ENCODE assay signal across 11 mouse cellular contexts in genomic region chr19:8982303-8983149, GRCm38 (mm10). TPM values are rescaled to one million over a fixed set of nuclear protein-coding genes. Genes with fewer than 3 reads are reported as not detected.
A peak's percentile ranks its signal among the peaks of the same experiment; 100 is the strongest.
DNase-seq lines count a peak whose midpoint lies in the region; ATAC-seq and TF ChIP-seq lines count a peak whose summit lies in the region.
"Had no signal": no experiment of that assay in that cellular context is flagged by ENCODE, and none has a peak within 500 bp of the region (broad histone marks: within the 10 kb centered on the region; RNA-seq: fewer than 3 reads in every experiment).

No protein-coding gene starts in this region.

- no peaks in the 10 kb centered on the region for H3K9me3 ChIP-seq in limb, embryonic 11.5 days (ENCODE audit: control insufficient read depth, low read length)
- no peaks in the 10 kb centered on the region for H3K9me3 ChIP-seq in limb, embryonic 10.5 days (replicated peaks)
- no peaks in the 10 kb centered on the region for H3K9me3 ChIP-seq in intestine, postnatal 0 days (ENCODE audit: control insufficient read depth)
- H3K9me3 ChIP-seq: hindbrain, embryonic 15.5 days; limb, embryonic 13.5 days had no signal

- no peaks in the 10 kb centered on the region for H3K27me3 ChIP-seq in limb, embryonic 11.5 days (ENCODE audit: control insufficient read depth, insufficient read depth, low read length)
- H3K27me3 ChIP-seq in limb, embryonic 10.5 days (ENCODE audit: low read depth, poor library complexity, severe bottlenecking), result peaks cover 4% of the 10 kb centered on the region
- H3K27me3 ChIP-seq in intestine, postnatal 0 days (replicated peaks; ENCODE audit: control insufficient read depth, insufficient read depth, low read length), result no peaks in the 10 kb centered on the region
- H3K27me3 ChIP-seq: hindbrain, embryonic 15.5 days; limb, embryonic 13.5 days had no signal

- WGBS in limb, embryonic 11.5 days, result 51% methylated on average over 5 of the region's 5 CpGs
- 59% methylated on average over 5 of the region's 5 CpGs for WGBS in limb, embryonic 10.5 days
- 42% methylated on average over 5 of the region's 5 CpGs for WGBS in intestine, postnatal 0 days

- peaks cover 13% of the 10 kb centered on the region; the same call in 1 of the 2 replicates for H3K36me3 ChIP-seq in limb, embryonic 11.5 days (ENCODE audit: control insufficient read depth, insufficient read depth, low read length)
- peaks cover 44% of the 10 kb centered on the region for H3K36me3 ChIP-seq in limb, embryonic 10.5 days
- H3K36me3 ChIP-seq in intestine, postnatal 0 days (ENCODE audit: control insufficient read depth, insufficient read depth), result peaks cover 18% of the 10 kb centered on the region

- peaks cover 5% of the 10 kb centered on the region; the same call in 1 of the 2 replicates for H3K4me1 ChIP-seq in limb, embryonic 11.5 days (ENCODE audit: control insufficient read depth, insufficient read depth, low read length)
- H3K4me1 ChIP-seq in limb, embryonic 10.5 days, result peaks cover 19% of the 10 kb centered on the region
- H3K4me1 ChIP-seq in intestine, postnatal 0 days (replicated peaks; ENCODE audit: control insufficient read depth, insufficient read depth, low read length), result peaks cover 27% of the 10 kb centered on the region

- peak; percentile 38 for DNase-seq in adrenal gland, adult 2 months
- DNase-seq in adrenal gland, postnatal 4 days (ENCODE audit: low spot score in 2 of 2), result no peak
- no peak for DNase-seq in limb, embryonic 11.5 days (ENCODE audit: low spot score)
- no peak for DNase-seq in limb, embryonic 10.5 days (ENCODE audit: low spot score)
- DNase-seq in embryo, embryonic 10 days (ENCODE audit: low spot score), result no peak
- DNase-seq in embryo, embryonic 11 days, result no peak
- DNase-seq: thymus, postnatal 4 days had no signal

- no peak overlapping the region for H3K27ac ChIP-seq in limb, embryonic 11.5 days (replicated peaks; ENCODE audit: low read depth, low read length)
- H3K27ac ChIP-seq in limb, embryonic 10.5 days, result no peak overlapping the region
- H3K27ac ChIP-seq in intestine, postnatal 0 days (ENCODE audit: low read depth, low read length), result peak overlapping the region; percentile 89
- H3K27ac ChIP-seq: hindbrain, embryonic 15.5 days; limb, embryonic 13.5 days had no signal

- H3K4me2 ChIP-seq in limb, embryonic 11.5 days (ENCODE audit: low read depth, severe bottlenecking), result no peak overlapping the region
- H3K4me2 ChIP-seq in intestine, postnatal 0 days (replicated peaks; ENCODE audit: low read depth), result peak overlapping the region; percentile 49
- H3K4me2 ChIP-seq: hindbrain, embryonic 15.5 days; limb, embryonic 13.5 days had no signal

- H3K4me3 ChIP-seq in limb, embryonic 11.5 days (ENCODE audit: low read depth, low read length), result no peak overlapping the region
- no peak overlapping the region for H3K4me3 ChIP-seq in limb, embryonic 10.5 days
- no peak overlapping the region for H3K4me3 ChIP-seq in intestine, postnatal 0 days (ENCODE audit: low read depth, low read length)
- H3K4me3 ChIP-seq: hindbrain, embryonic 15.5 days; limb, embryonic 13.5 days had no signal

- ATAC-seq in limb, embryonic 11.5 days (ENCODE audit: insufficient number of reproducible peaks, low FRiP score, low TSS enrichment, low read depth), result no peak
- peak; percentile 85 for ATAC-seq in intestine, postnatal 0 days
- ATAC-seq in monocyte, adult 5-6 weeks (replicated peaks; ENCODE audit: insufficient number of reproducible peaks, low FRiP score, low TSS enrichment, poor library complexity, severe bottlenecking), result peak; percentile 40

- no peak for TF ChIP-seq CTCF in intestine, postnatal 0 days (IDR thresholded peaks at IDR 0.05; ENCODE audit: low read depth)

- 0 out of 2 replicates have a peak overlapping the region, but pooled peaks have one; percentile 24 for H3K9ac ChIP-seq in limb, embryonic 11.5 days (ENCODE audit: low read length)
- peak overlapping the region; percentile 34 for H3K9ac ChIP-seq in intestine, postnatal 0 days (ENCODE audit: low read depth, low read length)
- H3K9ac ChIP-seq: hindbrain, embryonic 15.5 days; limb, embryonic 13.5 days had no signal

RNA-seq across cellular contexts. Expression of gene Ahnak, which starts 6.6 kb away (rescaled TPM):
- 100 to 1,000 TPM in 1 of 2 experiments, 10 to 100 TPM in 1; 91.1 to 152 TPM for total RNA-seq in adrenal gland, adult 2 months (2021)
- polyA plus RNA-seq in adrenal gland, adult 2 months (2012; rRNA removed), result 5.4 and 7.4 TPM in 2 replicates
- total RNA-seq in adrenal gland, postnatal 4 days (2021), result 100 to 1,000 TPM; 125 to 131 TPM
- polyA plus RNA-seq in limb, embryonic 11.5 days (2014; fragmentation: Nextera tagmentation; extraction: Ambion mirVana), result 7.7 and 8.9 TPM in 2 replicates
- polyA plus RNA-seq in limb, embryonic 10.5 days (2016; fragmentation: Nextera tagmentation; extraction: Ambion mirVana), result 5.3 and 8.9 TPM in 2 replicates
- 26.2 and 30.1 TPM in 2 replicates for polyA plus RNA-seq in intestine, postnatal 0 days (2015; fragmentation: Nextera tagmentation; extraction: Ambion mirVana)
- 408 to 1,020 TPM (median 414 TPM) in 3 replicates for total RNA-seq in monocyte, adult 5-6 weeks (2017)

RNA-seq across cellular contexts. Expression of gene Eef1g, which starts 15.7 kb away (rescaled TPM):
- 100 to 1,000 TPM; 331 to 355 TPM for total RNA-seq in adrenal gland, adult 2 months (2021)
- polyA plus RNA-seq in adrenal gland, adult 2 months (2012; rRNA removed), result 63.8 and 90.8 TPM in 2 replicates
- total RNA-seq in adrenal gland, postnatal 4 days (2021), result 100 to 1,000 TPM; 505 to 508 TPM
- 567 and 588 TPM in 2 replicates for polyA plus RNA-seq in limb, embryonic 11.5 days (2014; fragmentation: Nextera tagmentation; extraction: Ambion mirVana)
- 563 and 631 TPM in 2 replicates for polyA plus RNA-seq in limb, embryonic 10.5 days (2016; fragmentation: Nextera tagmentation; extraction: Ambion mirVana)
- polyA plus RNA-seq in intestine, postnatal 0 days (2015; fragmentation: Nextera tagmentation; extraction: Ambion mirVana), result 164 and 168 TPM in 2 replicates
- 313 to 352 TPM (median 341 TPM) in 3 replicates for total RNA-seq in monocyte, adult 5-6 weeks (2017)

RNA-seq across cellular contexts. Expression of gene Tut1, which starts 28.9 kb away (rescaled TPM):
- total RNA-seq in adrenal gland, adult 2 months (2021), result 10 to 100 TPM; 19.6 to 23.9 TPM
- 16.3 and 22.4 TPM in 2 replicates for polyA plus RNA-seq in adrenal gland, adult 2 months (2012; rRNA removed)
- total RNA-seq in adrenal gland, postnatal 4 days (2021), result 10 to 100 TPM; 23.2 to 26.9 TPM
- 33.2 and 35.2 TPM in 2 replicates for polyA plus RNA-seq in limb, embryonic 11.5 days (2014; fragmentation: Nextera tagmentation; extraction: Ambion mirVana)
- 49.6 and 49.7 TPM in 2 replicates for polyA plus RNA-seq in limb, embryonic 10.5 days (2016; fragmentation: Nextera tagmentation; extraction: Ambion mirVana)
- 10.7 and 11.1 TPM in 2 replicates for polyA plus RNA-seq in intestine, postnatal 0 days (2015; fragmentation: Nextera tagmentation; extraction: Ambion mirVana)
- 14.8 to 16.9 TPM (median 16.7 TPM) in 3 replicates for total RNA-seq in monocyte, adult 5-6 weeks (2017)

RNA-seq across cellular contexts. Expression of gene Mta2, which starts 40.9 kb away (rescaled TPM):
- total RNA-seq in adrenal gland, adult 2 months (2021), result 10 to 100 TPM; 81.8 to 86.1 TPM
- 15.9 and 20.6 TPM in 2 replicates for polyA plus RNA-seq in adrenal gland, adult 2 months (2012; rRNA removed)
- 100 to 1,000 TPM; 141 to 144 TPM for total RNA-seq in adrenal gland, postnatal 4 days (2021)
- 58.5 and 62.0 TPM in 2 replicates for polyA plus RNA-seq in limb, embryonic 11.5 days (2014; fragmentation: Nextera tagmentation; extraction: Ambion mirVana)
- 229 and 233 TPM in 2 replicates for polyA plus RNA-seq in limb, embryonic 10.5 days (2016; fragmentation: Nextera tagmentation; extraction: Ambion mirVana)
- polyA plus RNA-seq in intestine, postnatal 0 days (2015; fragmentation: Nextera tagmentation; extraction: Ambion mirVana), result 53.1 and 54.1 TPM in 2 replicates
- 129 to 201 TPM (median 158 TPM) in 3 replicates for total RNA-seq in monocyte, adult 5-6 weeks (2017)

RNA-seq across cellular contexts. Expression of gene Eml3, which starts 53.2 kb away (rescaled TPM):
- 10 to 100 TPM; 39.7 to 51.0 TPM for total RNA-seq in adrenal gland, adult 2 months (2021)
- polyA plus RNA-seq in adrenal gland, adult 2 months (2012; rRNA removed), result 70.6 and 80.7 TPM in 2 replicates
- total RNA-seq in adrenal gland, postnatal 4 days (2021), result 10 to 100 TPM; 65.2 to 72.1 TPM
- polyA plus RNA-seq in limb, embryonic 11.5 days (2014; fragmentation: Nextera tagmentation; extraction: Ambion mirVana), result 17.9 and 18.0 TPM in 2 replicates
- polyA plus RNA-seq in limb, embryonic 10.5 days (2016; fragmentation: Nextera tagmentation; extraction: Ambion mirVana), result 37.1 and 37.5 TPM in 2 replicates
- polyA plus RNA-seq in intestine, postnatal 0 days (2015; fragmentation: Nextera tagmentation; extraction: Ambion mirVana), result 12.0 and 13.6 TPM in 2 replicates
- 39.3 to 101 TPM (median 62.5 TPM) in 3 replicates for total RNA-seq in monocyte, adult 5-6 weeks (2017)
